Mouse (Mus musculus) megakaryocyte, embryonic 14.5 days (primary cell): ENCODE measurements at regions not wholly inside any gene's neighbourhood (a gene's known extent, or its start where the extent isn't known, plus 50 kb on each side); places are given as distances from the start of the nearest gene placed in this dataset.
"Not testable (repeated sequence)": the region's sequence is repeated elsewhere in the genome, so short reads cannot be mapped to it uniquely, and the experiment has no call there.

Experiments used
- H3K27me3 ChIP-seq: replicated peaks from 2 replicates; pipeline ENCODE3; 2012; ENCODE audit warnings: inconsistent platforms
- H3K36me3 ChIP-seq: replicated peaks from 2 replicates; pipeline ENCODE3; 2012; ENCODE audit warnings: low read length, inconsistent platforms, mixed read lengths
- H3K4me1 ChIP-seq: 2 replicates; pipeline ENCODE4 v1.6.1; 2012; ENCODE audit warnings: inconsistent platforms
- H3K4me3 ChIP-seq: replicated peaks from 2 replicates; pipeline ENCODE3; 2012; ENCODE audit warnings: moderate library complexity, mild to moderate bottlenecking, inconsistent platforms
- H3K9me3 ChIP-seq: 2 replicates; pipeline ENCODE4 v1.6.1; 2012; ENCODE audit warnings: inconsistent platforms
- FLI1 ChIP-seq: IDR thresholded peaks from 2 replicates; pipeline ENCODE4 v1.6.1; 2012; ENCODE audit warnings: low read length, inconsistent platforms, mixed read lengths
- GATA1 ChIP-seq: IDR thresholded peaks from 3 replicates; pipeline ENCODE4 v1.6.1; 2012; ENCODE audit warnings: mixed read lengths, low read length, inconsistent platforms, borderline replicate concordance

GRCm38 (mm10) chr1:154040907-154041306 is 140.9 kb upstream of the Teddm2 start:
- TF ChIP-seq FLI1 (no peak), GATA1 (no peak)
- H3K4me1 ChIP-seq = peaks cover 24% of the 10 kb centered on the region
- H3K9me3 ChIP-seq = no peaks in the 10 kb centered on the region
- H3K27me3 ChIP-seq = no peaks in the 10 kb centered on the region
- H3K36me3 ChIP-seq = no peaks in the 10 kb centered on the region
- no peak overlapping the region for H3K4me3 ChIP-seq

- peaks cover 17% of the 10 kb centered on the region for H3K4me1 ChIP-seq
- H3K4me3 ChIP-seq = no peak overlapping the region
- H3K36me3 ChIP-seq = no peaks in the 10 kb centered on the region
- no peaks in the 10 kb centered on the region for H3K27me3 ChIP-seq
- no peak for TF ChIP-seq FLI1
- no peak for TF ChIP-seq GATA1
- H3K9me3 ChIP-seq = no peaks in the 10 kb centered on the region
These were observed 142.9 kb upstream of the Teddm2 start for GRCm38 (mm10) chr1:154042956-154043355.

- no peaks in the 10 kb centered on the region for H3K27me3 ChIP-seq
- no peak for TF ChIP-seq GATA1
- no peaks in the 10 kb centered on the region for H3K36me3 ChIP-seq
- no peaks in the 10 kb centered on the region for H3K9me3 ChIP-seq
- peaks cover 17% of the 10 kb centered on the region for H3K4me1 ChIP-seq
- H3K4me3 ChIP-seq = no peak overlapping the region
These were observed 144.7 kb upstream of the Teddm2 start for GRCm38 (mm10) chr1:154044712-154045111.

GRCm38 (mm10) chr1:154045951-154046350 is 145.9 kb upstream of the Teddm2 start:
- H3K27me3 ChIP-seq = no peaks in the 10 kb centered on the region
- H3K4me3 ChIP-seq = no peak overlapping the region
- H3K36me3 ChIP-seq = no peaks in the 10 kb centered on the region
- H3K9me3 ChIP-seq = no peaks in the 10 kb centered on the region
- TF ChIP-seq FLI1 = no peak
- no peak for TF ChIP-seq GATA1
- peaks cover 11% of the 10 kb centered on the region; the same call in 1 of the 2 replicates for H3K4me1 ChIP-seq

GRCm38 (mm10) chr1:154053641-154054040 is 147.3 kb upstream of the Zfp648 start:
- Histone ChIP-seq H3K4me1 (peaks cover 27% of the 10 kb centered on the region), H3K36me3 (peaks cover 4% of the 10 kb centered on the region), H3K27me3 (no peaks in the 10 kb centered on the region), H3K4me3 (no peak overlapping the region), H3K9me3 (peaks cover 15% of the 10 kb centered on the region)
- no peak for TF ChIP-seq FLI1
- TF ChIP-seq GATA1 = no peak

- Histone ChIP-seq H3K36me3 (peaks cover 4% of the 10 kb centered on the region), H3K27me3 (no peaks in the 10 kb centered on the region), H3K4me3 (no peak overlapping the region), H3K4me1 (peaks cover 24% of the 10 kb centered on the region), H3K9me3 (peaks cover 16% of the 10 kb centered on the region)
- TF ChIP-seq GATA1 (no peak), FLI1 (no peak)
These were observed 146.1 kb upstream of the Zfp648 start for GRCm38 (mm10) chr1:154054874-154055273.

GRCm38 (mm10) chr1:154061397-154061796 is 139.6 kb upstream of the Zfp648 start:
- peaks cover 24% of the 10 kb centered on the region for H3K4me1 ChIP-seq
- H3K36me3 ChIP-seq, H3K4me3 ChIP-seq, H3K27me3 ChIP-seq: not testable (repeated sequence)
- peaks cover 19% of the 10 kb centered on the region for H3K9me3 ChIP-seq

- H3K9me3 ChIP-seq = peaks cover 19% of the 10 kb centered on the region
- H3K4me3 ChIP-seq = no peak overlapping the region
- peaks cover 4% of the 10 kb centered on the region for H3K36me3 ChIP-seq
- no peak for TF ChIP-seq FLI1
- no peak for TF ChIP-seq GATA1
- H3K27me3 ChIP-seq = no peaks in the 10 kb centered on the region
- peaks cover 19% of the 10 kb centered on the region for H3K4me1 ChIP-seq
These were observed 139.1 kb upstream of the Zfp648 start for GRCm38 (mm10) chr1:154061851-154062250.

GRCm38 (mm10) chr1:154062666-154063065 is 138.3 kb upstream of the Zfp648 start:
- Histone ChIP-seq H3K4me1 (peaks cover 11% of the 10 kb centered on the region; the same call in 1 of the 2 replicates), H3K27me3 (peaks cover 1% of the 10 kb centered on the region), H3K9me3 (peaks cover 14% of the 10 kb centered on the region), H3K4me3 (no peak overlapping the region), H3K36me3 (peaks cover 4% of the 10 kb centered on the region)
- TF ChIP-seq GATA1 = no peak
- TF ChIP-seq FLI1 = no peak

GRCm38 (mm10) chr1:154064633-154065032 is 136.4 kb upstream of the Zfp648 start:
- no peaks in the 10 kb centered on the region for H3K36me3 ChIP-seq
- no peak overlapping the region for H3K4me3 ChIP-seq
- peaks cover 1% of the 10 kb centered on the region for H3K27me3 ChIP-seq
- TF ChIP-seq FLI1 = no peak
- TF ChIP-seq GATA1 = no peak
- peaks cover 7% of the 10 kb centered on the region; the same call in 1 of the 2 replicates for H3K9me3 ChIP-seq
- H3K4me1 ChIP-seq = peaks cover 11% of the 10 kb centered on the region; the same call in 1 of the 2 replicates
